Mouse (Mus musculus) heart, adult 2 months (tissue): ENCODE measurements around the gene Cabin1. TPM values are rescaled to one million over a fixed set of nuclear protein-coding genes. Genes with fewer than 3 reads are reported as not detected.

Experiments
- DNase-seq, 2 experiments: peaks; one replicate each; pipeline ENCODE4 v3.0.0; 2021
- H3K27ac ChIP-seq: fragments of 200-600 bp; 2 replicates; pipeline ENCODE4 v1.8.1; 2022
- H3K27me3 ChIP-seq: fragments of 200-500 bp; 2 replicates; pipeline ENCODE4 v1.6.1; 2012; ENCODE audit warnings: mild to moderate bottlenecking, low read length, inconsistent platforms, mixed read lengths; ENCODE audit not compliant: control insufficient read depth, insufficient read depth
- H3K36me3 ChIP-seq: fragments of 200-500 bp; 2 replicates; pipeline ENCODE4 v1.6.1; 2012; ENCODE audit warnings: low read length, inconsistent platforms; ENCODE audit not compliant: control insufficient read depth, insufficient read depth
- H3K4me1 ChIP-seq: fragments of 200-500 bp; 2 replicates; pipeline ENCODE4 v1.6.1; 2011; ENCODE audit warnings: low read length; ENCODE audit not compliant: control insufficient read depth, insufficient read depth
- H3K4me3 ChIP-seq: fragments of 200-600 bp; 2 replicates; pipeline ENCODE4 v1.8.1; 2022
- H3K79me2 ChIP-seq: fragments of 200-500 bp; replicated peaks from 2 replicates; pipeline ENCODE4 v1.6.1; 2012; ENCODE audit warnings: mild to moderate bottlenecking, inconsistent platforms, low read length, moderate library complexity, mixed read lengths; ENCODE audit not compliant: control insufficient read depth, insufficient read depth
- H3K9ac ChIP-seq: fragments of 200-500 bp; 2 replicates; pipeline ENCODE4 v1.6.1; 2012; ENCODE audit warnings: low read depth, mild to moderate bottlenecking, control low read depth, inconsistent platforms, low read length, mixed read lengths
- CTCF ChIP-seq: fragments of 200-600 bp; IDR thresholded peaks from 2 replicates; pipeline ENCODE4 v1.8.1; 2022; ENCODE audit warnings: antibody characterized with exemption, mild to moderate bottlenecking, moderate library complexity
- EP300 ChIP-seq: fragments of 200-500 bp; IDR thresholded peaks from 2 replicates; pipeline ENCODE4 v1.6.1; 2011; ENCODE audit warnings: low read depth, low read length, control low read depth; ENCODE audit not compliant: insufficient read depth
- POLR2A ChIP-seq: fragments of 200-500 bp; IDR thresholded peaks from 2 replicates; pipeline ENCODE4 v1.6.1; 2011; ENCODE audit warnings: mild to moderate bottlenecking, low read depth, low read length, control low read depth; ENCODE audit not compliant: insufficient read depth
- WGBS: fragments of 180-500 bp; shearing (Covaris S2); methylation state at CpG from one replicate; pipeline ENCODE4 v1.1.7; 2018; 5-methylcytosine and 5-hydroxymethylcytosine counted together
- intact Hi-C: fragments of 180-260 bp; cut with DNase I; formaldehyde crosslinking; loops from one replicate; pipeline ENCODE4 v1.15.1; 2025
- polyA plus RNA-seq: library from polyadenylated mRNA; depleted of rRNA; stranded (reverse); fragments of >200 nt; gene quantifications from 2 replicates; pipeline ENCODE4 v1.2.3, GENCODE M21; 2012
- total RNA-seq, 2 experiments: library from RNA; stranded (reverse); gene quantifications; 2 replicates each; pipeline ENCODE4 v1.2.3; 2021

Gene Cabin1
- total and polyA plus RNA-seq, 3 experiments, result 13.6 to 19.9 (median 17.9) TPM

DNA sequence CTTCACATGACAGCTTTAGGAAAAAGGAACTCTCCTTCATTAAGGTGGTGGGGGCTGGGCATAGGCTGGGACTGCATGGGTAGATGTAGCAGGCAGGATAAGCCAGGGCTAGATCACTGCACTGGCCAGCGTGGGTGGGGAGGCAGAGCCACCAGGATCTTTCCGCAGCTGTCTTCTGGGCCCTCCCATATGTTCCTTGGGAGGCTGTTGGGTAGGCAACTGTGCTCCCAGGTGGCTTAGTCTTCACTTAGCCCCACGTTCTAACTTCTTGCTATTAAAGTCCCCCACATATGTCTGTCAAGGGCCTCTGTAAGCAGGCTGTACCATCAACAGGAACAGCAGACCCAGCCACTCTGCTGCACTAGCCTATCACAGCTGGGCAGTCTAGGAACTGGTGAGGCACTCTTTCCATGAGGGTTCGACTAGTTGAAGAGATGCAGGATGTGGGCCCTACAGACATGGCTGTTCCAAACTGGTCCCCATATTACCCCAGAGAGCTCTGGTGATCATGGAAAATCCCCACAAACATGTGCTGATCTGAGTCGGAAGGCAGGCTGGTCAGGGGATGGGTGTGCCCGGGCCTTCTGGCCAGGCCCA lies 113.7 kb downstream of the Cabin1 start:
- Histone ChIP-seq H3K79me2 (no peaks in the 10 kb centered on the region), H3K36me3 (no peaks in the 10 kb centered on the region), H3K4me1 (no peaks in the 10 kb centered on the region), H3K4me3 (no peak overlapping the region), H3K27ac (no peak overlapping the region), H3K9ac (no peak overlapping the region), H3K27me3 (no peaks in the 10 kb centered on the region)
- TF ChIP-seq POLR2A (no peak), EP300 (no peak), CTCF (no peak)
- no peak for DNase-seq
- 80% methylated on average over 6 of the region's 6 CpGs for WGBS
- intact Hi-C loops, result no loop called here

GRCm38 (mm10) chr10:75649406-75649995 lies 114.6 kb downstream of the Cabin1 start:
- Histone ChIP-seq H3K36me3 (no peaks in the 10 kb centered on the region), H3K79me2 (no peaks in the 10 kb centered on the region), H3K9ac (no peak overlapping the region), H3K27me3 (no peaks in the 10 kb centered on the region), H3K4me3 (no peak overlapping the region), H3K27ac (no peak overlapping the region), H3K4me1 (no peaks in the 10 kb centered on the region)
- TF ChIP-seq EP300, result no peak
- TF ChIP-seq CTCF, result no peak
- no peak for TF ChIP-seq POLR2A
- no peak for DNase-seq
- intact Hi-C loops, result no loop called here
- WGBS, result 80% methylated on average over 4 of the region's 4 CpGs

DNA sequence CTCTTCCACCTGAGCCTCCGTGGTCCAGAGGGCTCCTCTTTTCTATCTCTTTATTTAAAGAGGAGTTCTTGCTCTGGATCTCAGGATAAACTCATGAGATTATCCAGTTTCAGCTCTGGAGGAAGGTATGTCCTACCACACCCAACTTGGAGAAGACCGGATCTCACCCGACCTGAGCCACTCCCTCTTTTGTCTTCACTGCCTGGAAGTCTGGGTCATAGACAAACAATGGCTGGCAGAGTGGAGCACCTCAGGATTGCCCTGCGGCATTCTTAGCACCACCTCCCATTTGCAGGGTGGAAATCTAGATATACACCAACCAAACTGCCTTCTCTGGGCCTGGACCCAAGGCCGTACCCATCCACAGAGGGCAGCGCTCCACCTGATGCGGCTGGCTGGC lies 115.1 kb downstream of the Cabin1 start:
- Histone ChIP-seq H3K4me3 (no peak overlapping the region), H3K36me3 (no peaks in the 10 kb centered on the region), H3K4me1 (0 out of 2 replicates have a peak, but pooled peaks cover 2% of the 10 kb centered on the region), H3K79me2 (no peaks in the 10 kb centered on the region), H3K9ac (no peak overlapping the region), H3K27me3 (no peaks in the 10 kb centered on the region), H3K27ac (no peak overlapping the region)
- intact Hi-C loops, result no loop called here
- WGBS, result 73% methylated on average over 7 of the region's 7 CpGs
- TF ChIP-seq EP300 (no peak), CTCF (no peak), POLR2A (no peak)
- DNase-seq, result no peak

- WGBS, result 93% methylated on average over 6 of the region's 6 CpGs
- no peaks in the 10 kb centered on the region for H3K36me3 ChIP-seq
- intact Hi-C loops, result no loop called here
- no peaks in the 10 kb centered on the region for H3K79me2 ChIP-seq
- no peak overlapping the region for H3K27ac ChIP-seq
- TF ChIP-seq POLR2A (no peak), EP300 (no peak), CTCF (no peak)
- 0 out of 2 replicates have a peak, but pooled peaks cover 2% of the 10 kb centered on the region for H3K4me1 ChIP-seq
- no peaks in the 10 kb centered on the region for H3K27me3 ChIP-seq
- no peak overlapping the region for H3K9ac ChIP-seq
- no peak for DNase-seq
- H3K4me3 ChIP-seq, result no peak overlapping the region
Observed at GRCm38 (mm10) chr10:75648091-75648490, 116.0 kb downstream of the Cabin1 start.

GRCm38 (mm10) chr10:75647362-75647761 lies 116.8 kb downstream of the Cabin1 start:
- Histone ChIP-seq H3K36me3 (no peaks in the 10 kb centered on the region), H3K27ac (no peak overlapping the region; the same call in 1 of the 2 replicates)

DNA sequence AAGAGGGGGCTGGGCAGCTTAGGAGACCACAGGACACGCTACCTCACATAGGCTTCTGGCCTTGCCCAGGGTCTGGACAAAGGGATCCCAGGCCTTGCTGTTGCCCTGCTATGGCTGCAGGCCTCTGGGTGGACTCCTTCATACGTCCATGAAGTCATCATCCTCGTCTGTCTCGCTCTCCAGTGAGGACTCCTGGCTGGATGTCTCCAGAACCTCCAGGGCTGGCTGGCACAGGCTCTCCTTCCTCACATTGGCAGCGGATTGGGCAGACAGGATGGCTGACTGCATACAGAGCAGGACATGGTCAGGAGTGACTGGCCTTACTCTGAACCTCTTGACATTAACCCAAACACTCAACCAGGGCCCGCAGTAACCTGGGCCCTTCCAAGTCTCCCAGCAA lies 117.7 kb downstream of the Cabin1 start:
- Histone ChIP-seq H3K79me2 (no peaks in the 10 kb centered on the region), H3K4me1 (0 out of 2 replicates have a peak, but pooled peaks cover 2% of the 10 kb centered on the region), H3K27ac (no peak overlapping the region), H3K27me3 (no peaks in the 10 kb centered on the region), H3K4me3 (no peak overlapping the region), H3K36me3 (no peaks in the 10 kb centered on the region), H3K9ac (no peak overlapping the region)
- WGBS, result 87% methylated on average over 6 of the region's 6 CpGs
- no peak for TF ChIP-seq EP300
- no peak for TF ChIP-seq POLR2A
- no peak for TF ChIP-seq CTCF
- intact Hi-C loops, result no loop called here
- no peak for DNase-seq

More at GRCm38 (mm10) chr10:75647362-75647761, 116.8 kb downstream of the Cabin1 start:
- DNase-seq, result peak; percentile 55 to 73
- no peak overlapping the region for H3K9ac ChIP-seq
- H3K4me3 ChIP-seq, result no peak overlapping the region
- no peaks in the 10 kb centered on the region for H3K79me2 ChIP-seq
- 0 out of 2 replicates have a peak, but pooled peaks cover 2% of the 10 kb centered on the region for H3K4me1 ChIP-seq
- intact Hi-C loops, result no loop called here
- no peaks in the 10 kb centered on the region for H3K27me3 ChIP-seq
- TF ChIP-seq POLR2A (no peak), EP300 (0 out of 2 replicates have a peak, but pooled peaks have one; percentile 8)
- 59% methylated on average over 3 of the region's 3 CpGs for WGBS
